10 mouse cellular contexts compared by ENCODE assay signal in the genomic region with DNA sequence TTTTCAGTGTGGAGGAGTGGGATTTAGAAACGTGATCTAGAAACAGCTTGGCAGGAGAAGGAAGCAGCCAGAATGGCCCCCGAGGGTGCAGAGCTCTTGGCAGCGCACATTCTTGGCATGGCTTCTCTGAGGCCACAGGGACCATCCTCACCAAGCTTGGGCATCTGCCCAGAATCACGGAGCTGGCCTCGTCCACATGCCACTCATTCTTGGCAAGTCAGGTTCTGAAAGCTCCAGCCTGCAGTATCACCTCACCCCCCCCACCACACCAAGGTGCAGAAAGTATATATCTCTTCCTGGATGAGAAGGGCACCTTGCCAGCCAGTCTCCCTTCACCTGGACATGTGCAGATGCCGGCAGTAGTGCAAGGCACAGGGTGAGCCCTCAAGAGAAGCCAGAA.
DNase-seq lines count a peak whose midpoint lies in the region; ATAC-seq and TF ChIP-seq lines count a peak whose summit lies in the region.
"Had no signal": no experiment of that assay in that cellular context is flagged by ENCODE, and none has a peak within 500 bp of the region (broad histone marks: within the 10 kb centered on the region; RNA-seq: fewer than 3 reads in every experiment).

No protein-coding gene starts in this region.

- TF ChIP-seq POLR2A in kidney, adult 2 months (IDR thresholded peaks at IDR 0.05; ENCODE audit: low read depth, low read length), result no peak

- no peak for TF ChIP-seq CTCF in kidney, adult 2 months (conservative IDR thresholded peaks at IDR 0.05; ENCODE audit: insufficient read depth, insufficient read length, low read depth, low read length)

- no peaks in the 10 kb centered on the region for H3K4me1 ChIP-seq in kidney, adult 2 months (ENCODE audit: control insufficient read depth, insufficient read depth, low read length)
- no peaks in the 10 kb centered on the region for H3K4me1 ChIP-seq in kidney, embryonic 14.5 days (ENCODE audit: control insufficient read depth, insufficient read depth, low read length)
- H3K4me1 ChIP-seq: limb, embryonic 12.5 days had no signal

- H3K27me3 ChIP-seq in kidney, adult 2 months (replicated peaks; ENCODE audit: control insufficient read depth, insufficient read depth, low read length), result no peaks in the 10 kb centered on the region
- no peaks in the 10 kb centered on the region for H3K27me3 ChIP-seq in kidney, embryonic 14.5 days (ENCODE audit: control insufficient read depth, insufficient read depth, low read length)
- H3K27me3 ChIP-seq: limb, embryonic 12.5 days had no signal

- no peak overlapping the region for H3K4me2 ChIP-seq in kidney, embryonic 14.5 days (replicated peaks; ENCODE audit: low read depth, low read length)
- H3K4me2 ChIP-seq: limb, embryonic 12.5 days had no signal

- H3K4me3 ChIP-seq in kidney, adult 2 months (ENCODE audit: insufficient read depth, low read depth, low read length), result no peak overlapping the region
- H3K4me3 ChIP-seq in kidney, embryonic 14.5 days (ENCODE audit: low read length), result no peak overlapping the region
- H3K4me3 ChIP-seq: erythroblast, embryonic 14.5 days; limb, embryonic 12.5 days had no signal

- no peak overlapping the region for H3K27ac ChIP-seq in kidney, adult 2 months (ENCODE audit: insufficient read depth, low read depth, low read length)
- H3K27ac ChIP-seq in kidney, embryonic 14.5 days (ENCODE audit: low read depth, low read length), result no peak overlapping the region
- H3K27ac ChIP-seq: limb, embryonic 12.5 days had no signal

- DNase-seq in kidney, adult 2 months, result peak; percentile 68
- DNase-seq in adrenal gland, postnatal 25 days, result peak; percentile 80
- DNase-seq in cerebellum, postnatal 25 days, result peak; percentile 97 to 99
- DNase-seq in kidney, adult 8-10 months, result peak; percentile 45 to 69
- DNase-seq in right cerebral cortex, postnatal 36 days (ENCODE audit: low spot score in 2 of 2), result peak; percentile 5 to 8
- DNase-seq in spleen, postnatal 14 days (ENCODE audit: low spot score in 2 of 2), result no peak
- DNase-seq in yolk sac, embryonic 10.5 days (ENCODE audit: low spot score), result no peak

- no peaks in the 10 kb centered on the region for H3K36me3 ChIP-seq in kidney, adult 2 months (ENCODE audit: control insufficient read depth, insufficient read depth, low read length)
- no peaks in the 10 kb centered on the region for H3K36me3 ChIP-seq in kidney, embryonic 14.5 days (ENCODE audit: control insufficient read depth, insufficient read depth, low read length)
- H3K36me3 ChIP-seq: limb, embryonic 12.5 days had no signal

- H3K9me3 ChIP-seq in kidney, embryonic 14.5 days (ENCODE audit: control insufficient read depth, low read length), result no peaks in the 10 kb centered on the region
- H3K9me3 ChIP-seq: limb, embryonic 12.5 days had no signal

- no peak overlapping the region for H3K9ac ChIP-seq in kidney, embryonic 14.5 days (ENCODE audit: low read depth, low read length)
- H3K9ac ChIP-seq: limb, embryonic 12.5 days had no signal

- 20% methylated on average over 6 of the region's 6 CpGs for WGBS in kidney, adult 2 months
- WGBS in kidney, embryonic 14.5 days, result 49% methylated on average over 6 of the region's 6 CpGs

- ATAC-seq in kidney, embryonic 14.5 days (ENCODE audit: low FRiP score, low TSS enrichment), result no peak

Comparison
In these comparisons a context has a peak if more than half of its experiments do, and no peak if none do; other contexts are left out.
1. DNase-seq: peak in kidney, adult 2 months (single experiment), adrenal gland, postnatal 25 days (single experiment), cerebellum, postnatal 25 days (2 of 2), kidney, adult 8-10 months (2 of 2) and right cerebral cortex, postnatal 36 days (2 of 2); none in spleen, postnatal 14 days (0 of 2) and yolk sac, embryonic 10.5 days (single experiment).